ENCODE assay signal across 18 mouse cellular contexts in genomic region chr7:64237747-64238146, GRCm38 (mm10).
"Had no signal": no experiment of that assay in that cellular context is flagged by ENCODE, and none has a peak within 500 bp of the region (broad histone marks: within the 10 kb centered on the region; RNA-seq: fewer than 3 reads in every experiment).

No protein-coding gene starts in this region.

- H3K4me1 ChIP-seq: liver, embryonic 13.5 days; midbrain, embryonic 12.5 days; midbrain, embryonic 15.5 days; neural tube, embryonic 13.5 days; stomach, embryonic 15.5 days had no signal

- H3K9ac ChIP-seq: liver, embryonic 13.5 days; midbrain, embryonic 12.5 days; midbrain, embryonic 15.5 days; neural tube, embryonic 13.5 days; stomach, embryonic 15.5 days had no signal

- H3K36me3 ChIP-seq: liver, embryonic 13.5 days; midbrain, embryonic 12.5 days; midbrain, embryonic 15.5 days; neural tube, embryonic 13.5 days; stomach, embryonic 15.5 days had no signal

- H3K4me2 ChIP-seq: liver, embryonic 13.5 days; midbrain, embryonic 12.5 days; midbrain, embryonic 15.5 days; neural tube, embryonic 13.5 days; stomach, embryonic 15.5 days had no signal

- H3K4me3 ChIP-seq: layer of hippocampus, adult 2 months; liver, embryonic 13.5 days; midbrain, embryonic 12.5 days; midbrain, embryonic 15.5 days; myocyte; neural tube, embryonic 13.5 days; stomach, embryonic 15.5 days had no signal

- H3K27ac ChIP-seq: layer of hippocampus, adult 2 months; liver, embryonic 13.5 days; midbrain, embryonic 12.5 days; midbrain, embryonic 15.5 days; neural tube, embryonic 13.5 days; stomach, embryonic 15.5 days had no signal

- H3K27me3 ChIP-seq: liver, embryonic 13.5 days; midbrain, embryonic 12.5 days; midbrain, embryonic 15.5 days; neural tube, embryonic 13.5 days; stomach, embryonic 15.5 days had no signal

- ATAC-seq: midbrain, embryonic 15.5 days had no signal

- DNase-seq: kidney, adult 18-20 months; kidney, adult 9 months; kidney, postnatal 14 days; kidney, postnatal 4 days; liver, embryonic 13.5 days; lung, adult 2 months; lung, postnatal 14 days; lung, postnatal 4 days; retina, postnatal 1 day; right cerebral cortex, postnatal 14 days; right cerebral cortex, postnatal 4 days; thymus, postnatal 25 days had no signal

- H3K9me3 ChIP-seq: liver, embryonic 13.5 days; midbrain, embryonic 12.5 days; midbrain, embryonic 15.5 days; neural tube, embryonic 13.5 days; stomach, embryonic 15.5 days had no signal
